Mouse (Mus musculus): ENCODE results near the gene Grm4.

- TF ChIP-seq ZMIZ1 (IDR thresholded peaks at IDR 0.05; ENCODE audit: low read depth, low read length) (no peak), TBP (conservative IDR thresholded peaks at IDR 0.05; ENCODE audit: low read depth, low read length) (no peak)
These were observed 144.1 kb downstream of the Grm4 start for GRCm38 (mm10) chr17:27377151-27377550.

All from CH12.LX (cell line).